Mouse (Mus musculus) embryonic facial prominence, embryonic 12.5 days (tissue): ENCODE measurements at regions not wholly inside any gene's neighbourhood (a gene's known extent, or its start where the extent isn't known, plus 50 kb on each side); places are given as distances from the start of the nearest gene placed in this dataset.

Experiments used
- ATAC-seq: fragments of 200-750 bp; cut with Nextera tagmentation; 2 replicates; pipeline ENCODE4 v1.8.0; 2017; ENCODE audit not compliant: insufficient number of reproducible peaks, insufficient read depth, low FRiP score, low TSS enrichment
- H3K27ac ChIP-seq: fragments of 300-500 bp; sonication (generic); 2 replicates; pipeline ENCODE4 v1.5.1; 2016; ENCODE audit warnings: mild to moderate bottlenecking
- H3K27me3 ChIP-seq: fragments of 300-500 bp; sonication (generic); 2 replicates; pipeline ENCODE4 v1.6.1; 2016; ENCODE audit warnings: mild to moderate bottlenecking, moderate library complexity
- H3K36me3 ChIP-seq: fragments of 300-500 bp; sonication (generic); 2 replicates; pipeline ENCODE4 v1.6.1; 2016; ENCODE audit warnings: mild to moderate bottlenecking
- H3K4me1 ChIP-seq: fragments of 300-500 bp; sonication (generic); 2 replicates; pipeline ENCODE4 v1.6.1; 2016
- H3K4me2 ChIP-seq: fragments of 300-500 bp; sonication (generic); replicated peaks from 2 replicates; pipeline ENCODE4 v1.6.1; 2016; ENCODE audit warnings: mild to moderate bottlenecking, moderate library complexity
- H3K4me3 ChIP-seq: fragments of 300-500 bp; sonication (generic); 2 replicates; pipeline ENCODE4 v1.5.1; 2016; ENCODE audit warnings: mild to moderate bottlenecking
- H3K9ac ChIP-seq: fragments of 300-500 bp; sonication (generic); 2 replicates; pipeline ENCODE4 v1.6.1; 2016; ENCODE audit warnings: mild to moderate bottlenecking, moderate library complexity
- H3K9me3 ChIP-seq: fragments of 300-500 bp; sonication (generic); 2 replicates; pipeline ENCODE4 v1.6.1; 2016; ENCODE audit warnings: mild to moderate bottlenecking, moderate library complexity
- WGBS: fragments of 180-500 bp; shearing (Covaris S2); methylation state at CpG from one replicate; pipeline ENCODE4 v1.1.7; 2016; 5-methylcytosine and 5-hydroxymethylcytosine counted together

DNA sequence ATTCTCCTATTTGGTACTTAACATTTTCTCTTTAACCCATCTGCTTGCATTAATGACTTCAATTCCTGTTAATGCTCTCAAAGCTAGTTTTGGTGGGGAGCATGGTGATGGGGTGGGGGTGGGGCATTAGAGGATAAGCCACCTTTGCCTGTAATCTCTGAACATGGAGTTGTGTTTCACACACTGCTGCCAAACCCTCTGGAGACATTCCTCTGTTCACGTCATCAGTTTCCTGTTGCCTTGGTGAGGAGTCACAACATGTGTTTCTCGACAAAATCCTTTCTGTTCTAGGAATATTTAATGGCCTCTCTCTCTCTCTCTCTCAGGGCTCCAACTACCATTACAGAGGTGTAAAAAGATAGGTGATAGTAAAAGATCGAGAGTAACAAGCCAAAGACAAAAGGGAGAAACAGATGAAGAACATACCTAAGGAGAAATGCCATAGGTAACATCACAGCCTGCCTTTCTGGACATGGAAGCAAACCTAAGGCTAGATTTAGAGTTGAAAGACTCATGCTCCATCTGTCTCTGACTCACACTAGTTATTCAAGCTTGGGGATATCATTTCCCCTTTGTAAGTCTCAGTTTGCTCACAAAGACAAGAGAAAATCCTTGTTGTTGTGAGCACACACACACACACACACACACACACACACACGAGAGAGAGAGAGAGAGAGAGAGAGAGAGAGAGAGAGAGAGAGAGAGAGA lies 618.6 kb downstream of the Slc22a22 start:
- WGBS = 27% methylated on average over 3 of the region's 4 CpGs
- no peak overlapping the region for H3K4me2 ChIP-seq
- H3K9ac ChIP-seq = no peak overlapping the region
- H3K27ac ChIP-seq = no peak overlapping the region
- no peaks in the 10 kb centered on the region for H3K36me3 ChIP-seq
- ATAC-seq = no peak
- no peaks in the 10 kb centered on the region for H3K27me3 ChIP-seq
- no peaks in the 10 kb centered on the region for H3K4me1 ChIP-seq
- no peak overlapping the region for H3K4me3 ChIP-seq
- H3K9me3 ChIP-seq = no peaks in the 10 kb centered on the region

DNA sequence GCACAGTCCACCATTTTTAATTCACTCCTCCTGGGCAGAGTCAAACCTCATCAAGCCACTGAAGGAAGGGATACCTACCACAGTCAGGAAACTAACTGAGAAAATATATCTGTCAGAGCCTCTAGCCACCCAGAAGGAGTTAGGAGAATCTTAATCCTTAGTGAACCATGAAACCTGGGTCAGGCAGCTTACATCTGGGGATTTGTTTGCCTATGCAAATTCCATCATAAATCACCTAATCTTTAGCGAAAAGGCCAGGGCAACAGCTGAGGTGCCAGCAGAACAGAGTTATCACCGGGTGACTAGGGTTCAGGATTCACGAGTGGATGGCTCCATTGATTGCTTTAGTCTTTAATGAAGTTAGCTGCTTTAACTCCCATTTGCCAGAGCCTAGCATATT lies 619.3 kb downstream of the Slc22a22 start:
- H3K36me3 ChIP-seq = no peaks in the 10 kb centered on the region
- H3K27me3 ChIP-seq = no peaks in the 10 kb centered on the region
- ATAC-seq = no peak
- H3K4me3 ChIP-seq = no peak overlapping the region
- H3K4me2 ChIP-seq = no peak overlapping the region
- H3K4me1 ChIP-seq = no peaks in the 10 kb centered on the region
- no peak overlapping the region for H3K27ac ChIP-seq
- no peak overlapping the region for H3K9ac ChIP-seq
- H3K9me3 ChIP-seq = no peaks in the 10 kb centered on the region
- 47% methylated on average over 3 of the region's 3 CpGs for WGBS

DNA sequence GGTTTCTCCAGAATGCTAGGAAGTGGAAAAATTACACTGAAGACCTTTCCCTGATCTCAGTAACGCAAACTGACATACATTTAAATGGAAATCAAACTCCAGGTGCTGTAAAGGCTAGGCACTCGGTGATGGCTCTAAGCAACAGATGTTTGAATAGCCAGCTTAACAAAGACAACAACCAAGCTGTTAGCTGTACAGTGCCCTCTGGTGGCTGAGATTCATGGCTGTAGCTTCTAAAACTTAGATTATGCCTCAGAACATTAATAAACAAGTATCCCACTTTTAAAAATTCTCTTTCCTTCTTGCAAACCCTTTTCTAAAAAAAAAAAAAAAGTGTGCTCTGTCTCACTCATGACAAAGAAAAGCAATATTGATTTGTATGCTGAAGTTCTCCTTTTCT lies 621.4 kb downstream of the Slc22a22 start:
- WGBS = 11% methylated on average over 2 of the region's 2 CpGs
- H3K4me3 ChIP-seq = no peak overlapping the region
- H3K4me2 ChIP-seq = no peak overlapping the region
- no peaks in the 10 kb centered on the region for H3K4me1 ChIP-seq
- H3K9ac ChIP-seq = no peak overlapping the region
- no peak for ATAC-seq
- no peaks in the 10 kb centered on the region for H3K9me3 ChIP-seq
- H3K36me3 ChIP-seq = no peaks in the 10 kb centered on the region
- no peaks in the 10 kb centered on the region for H3K27me3 ChIP-seq
- no peak overlapping the region for H3K27ac ChIP-seq

DNA sequence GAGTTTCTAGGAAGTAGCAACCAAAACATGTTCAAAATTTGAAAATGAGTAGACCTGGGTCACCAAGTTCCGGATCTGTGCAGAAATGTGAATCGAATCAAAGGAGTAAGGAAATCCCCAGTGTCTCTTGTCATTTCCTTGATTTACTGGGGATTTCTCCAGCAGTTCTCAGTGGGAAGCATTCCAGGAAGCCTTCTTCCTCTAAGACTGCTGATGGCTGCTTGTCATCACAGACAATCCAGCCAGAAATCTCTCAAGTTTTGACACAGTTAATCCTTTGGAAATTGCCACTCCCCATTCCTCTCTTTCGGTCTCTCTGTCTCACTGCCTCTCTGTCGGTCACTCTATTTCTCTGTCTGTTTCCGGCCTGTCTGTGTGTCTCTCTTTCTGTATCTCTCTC lies 624.3 kb downstream of the Slc22a22 start:
- H3K9me3 ChIP-seq = no peaks in the 10 kb centered on the region
- no peaks in the 10 kb centered on the region for H3K27me3 ChIP-seq
- H3K4me3 ChIP-seq = no peak overlapping the region
- no peaks in the 10 kb centered on the region for H3K36me3 ChIP-seq
- H3K27ac ChIP-seq = no peak overlapping the region
- H3K9ac ChIP-seq = no peak overlapping the region
- no peak for ATAC-seq
- H3K4me2 ChIP-seq = no peak overlapping the region
- H3K4me1 ChIP-seq = no peaks in the 10 kb centered on the region
- 57% methylated on average over 5 of the region's 5 CpGs for WGBS

DNA sequence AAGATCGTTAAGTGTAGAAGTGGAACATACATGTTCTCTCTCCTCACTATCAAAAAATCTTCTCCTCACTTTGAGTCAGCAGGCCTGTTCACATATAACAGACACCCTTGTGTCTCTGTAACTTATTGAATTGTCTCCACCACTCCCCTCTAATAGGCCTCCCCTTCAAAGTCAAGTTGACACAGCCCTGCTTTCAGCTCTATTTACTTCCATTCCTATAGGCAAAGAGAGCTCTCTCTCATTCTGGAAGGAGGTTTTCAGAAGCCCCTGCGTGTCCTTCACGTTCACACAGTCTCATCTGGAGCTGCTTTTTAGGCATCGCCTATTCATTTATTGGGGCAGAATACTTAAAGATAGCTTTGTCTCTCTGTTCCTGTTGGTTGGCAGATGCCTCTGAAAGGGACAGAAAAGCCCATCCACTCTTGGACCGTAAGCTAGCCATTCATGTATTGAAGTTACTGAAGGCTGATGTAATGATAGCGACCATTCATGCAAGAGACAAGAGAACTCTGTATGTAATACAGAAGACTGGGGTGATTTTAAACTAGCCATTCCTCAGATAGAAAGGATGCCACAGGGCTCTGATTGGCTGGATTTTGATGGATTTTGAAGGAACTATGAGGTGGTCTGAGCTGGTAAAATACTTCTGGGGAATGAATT lies 629.8 kb downstream of the Slc22a22 start:
- WGBS = 82% methylated on average over 6 of the region's 6 CpGs

DNA sequence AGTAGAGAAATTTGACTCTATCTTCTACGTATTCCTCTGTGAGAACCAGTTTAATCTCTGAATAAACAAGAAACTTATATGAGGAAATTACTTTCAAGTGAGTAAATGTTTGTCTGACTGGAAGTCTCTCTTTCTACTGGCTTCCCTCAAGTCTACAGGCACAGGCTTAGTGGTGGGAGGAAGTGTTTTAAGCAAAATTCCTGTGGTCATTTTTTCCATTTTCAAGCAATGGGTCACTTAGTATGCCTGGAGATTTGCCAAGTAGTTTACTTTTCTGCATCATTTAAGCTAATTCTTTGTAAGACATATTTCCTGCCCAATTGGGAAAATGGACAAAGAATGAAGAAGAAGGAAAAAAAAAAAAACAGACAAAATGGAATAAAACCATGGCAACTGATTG lies 632.9 kb downstream of the Slc22a22 start:
- ATAC-seq = no peak
- H3K9me3 ChIP-seq = no peaks in the 10 kb centered on the region
- no peak overlapping the region for H3K27ac ChIP-seq
- H3K9ac ChIP-seq = no peak overlapping the region
- H3K4me1 ChIP-seq = no peaks in the 10 kb centered on the region
- H3K36me3 ChIP-seq = no peaks in the 10 kb centered on the region
- H3K4me2 ChIP-seq = no peak overlapping the region
- WGBS = 55% methylated on average over 1 of the region's 1 CpGs
- H3K27me3 ChIP-seq = 0 out of 2 replicates have a peak, but pooled peaks cover 3% of the 10 kb centered on the region
- H3K4me3 ChIP-seq = no peak overlapping the region

More for the DNA sequence above, 629.8 kb downstream of the Slc22a22 start:
- Histone ChIP-seq H3K36me3 (no peaks in the 10 kb centered on the region), H3K4me3 (no peak overlapping the region), H3K27me3 (0 out of 2 replicates have a peak, but pooled peaks cover 3% of the 10 kb centered on the region), H3K4me2 (no peak overlapping the region), H3K9me3 (no peaks in the 10 kb centered on the region), H3K9ac (no peak overlapping the region), H3K4me1 (no peaks in the 10 kb centered on the region), H3K27ac (no peak overlapping the region)
- ATAC-seq = no peak

DNA sequence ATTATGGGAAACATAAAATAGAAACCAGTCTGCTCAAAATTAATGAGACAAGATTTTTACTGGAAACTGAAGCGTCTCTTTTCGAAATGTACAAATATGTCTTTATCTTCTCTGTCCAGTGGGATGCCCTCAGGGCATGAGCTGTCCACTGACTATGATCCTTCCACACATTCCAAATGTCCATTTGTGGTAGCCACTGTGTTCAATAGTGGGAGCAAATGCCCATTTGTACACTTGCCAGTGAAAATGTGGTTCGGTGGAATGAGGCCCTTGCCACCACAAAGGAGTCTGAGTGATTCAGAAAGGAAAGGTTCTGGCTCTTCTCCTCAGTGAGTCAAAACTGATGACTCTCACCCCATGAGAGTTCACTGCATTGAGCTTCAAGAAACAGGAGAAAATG lies 635.9 kb downstream of the Slc22a22 start:
- H3K9me3 ChIP-seq = no peaks in the 10 kb centered on the region
- no peak for ATAC-seq
- H3K4me3 ChIP-seq = no peak overlapping the region
- H3K27ac ChIP-seq = no peak overlapping the region
- H3K4me1 ChIP-seq = no peaks in the 10 kb centered on the region
- 0 out of 2 replicates have a peak, but pooled peaks cover 3% of the 10 kb centered on the region for H3K27me3 ChIP-seq
- H3K9ac ChIP-seq = no peak overlapping the region
- 86% methylated on average over 3 of the region's 3 CpGs for WGBS
- no peak overlapping the region for H3K4me2 ChIP-seq
- no peaks in the 10 kb centered on the region for H3K36me3 ChIP-seq

DNA sequence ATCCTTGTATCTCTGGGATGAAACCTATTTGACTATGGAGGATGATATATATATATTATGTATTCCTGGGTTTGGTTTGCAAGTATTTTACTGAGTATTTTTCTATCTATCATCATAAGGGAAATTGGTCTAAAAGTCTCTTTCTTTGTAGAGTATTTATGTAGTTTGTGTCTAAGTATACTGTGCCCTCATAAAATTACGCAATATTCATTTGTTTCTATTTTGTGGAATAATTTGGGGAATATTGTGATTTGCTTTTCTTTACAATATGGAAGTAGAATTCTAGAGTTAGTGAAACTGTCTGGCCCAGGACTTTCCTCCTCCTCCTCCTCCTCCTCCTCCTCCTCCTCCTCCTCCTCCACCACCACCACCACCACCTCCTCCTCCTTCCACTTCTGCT lies 640.1 kb downstream of the Slc22a22 start:
- Histone ChIP-seq H3K9ac (no peak overlapping the region), H3K27me3 (no peaks in the 10 kb centered on the region), H3K9me3 (no peaks in the 10 kb centered on the region), H3K4me1 (no peaks in the 10 kb centered on the region), H3K27ac (no peak overlapping the region), H3K36me3 (no peaks in the 10 kb centered on the region), H3K4me3 (no peak overlapping the region), H3K4me2 (no peak overlapping the region)
- no peak for ATAC-seq
- WGBS = 88% methylated on average over 1 of the region's 1 CpGs

DNA sequence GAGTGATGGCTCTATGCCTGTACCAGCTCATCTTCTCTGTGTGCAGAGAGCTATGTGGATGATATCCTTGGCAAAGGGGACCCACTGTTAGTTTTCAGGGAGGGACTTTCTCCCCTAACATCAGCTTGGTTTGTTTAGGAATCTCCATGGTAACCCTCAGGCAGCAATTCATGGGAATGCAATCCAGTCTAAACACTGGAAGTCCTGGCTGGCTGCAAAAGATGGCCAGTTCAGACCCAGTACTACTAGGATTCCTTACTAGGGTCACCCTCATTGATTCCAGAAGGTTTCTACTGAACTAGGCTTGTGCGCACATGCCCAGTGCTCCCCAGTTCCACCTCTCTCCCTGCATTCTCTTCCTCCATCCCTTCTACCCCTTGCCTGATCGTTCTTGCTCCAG lies 642.8 kb downstream of the Slc22a22 start:
- no peak overlapping the region for H3K4me3 ChIP-seq
- H3K9me3 ChIP-seq = no peaks in the 10 kb centered on the region
- ATAC-seq = no peak
- no peak overlapping the region for H3K9ac ChIP-seq
- H3K27me3 ChIP-seq = no peaks in the 10 kb centered on the region
- WGBS = 89% methylated on average over 2 of the region's 2 CpGs
- no peak overlapping the region for H3K4me2 ChIP-seq
- H3K36me3 ChIP-seq = no peaks in the 10 kb centered on the region
- H3K27ac ChIP-seq = no peak overlapping the region
- H3K4me1 ChIP-seq = no peaks in the 10 kb centered on the region

DNA sequence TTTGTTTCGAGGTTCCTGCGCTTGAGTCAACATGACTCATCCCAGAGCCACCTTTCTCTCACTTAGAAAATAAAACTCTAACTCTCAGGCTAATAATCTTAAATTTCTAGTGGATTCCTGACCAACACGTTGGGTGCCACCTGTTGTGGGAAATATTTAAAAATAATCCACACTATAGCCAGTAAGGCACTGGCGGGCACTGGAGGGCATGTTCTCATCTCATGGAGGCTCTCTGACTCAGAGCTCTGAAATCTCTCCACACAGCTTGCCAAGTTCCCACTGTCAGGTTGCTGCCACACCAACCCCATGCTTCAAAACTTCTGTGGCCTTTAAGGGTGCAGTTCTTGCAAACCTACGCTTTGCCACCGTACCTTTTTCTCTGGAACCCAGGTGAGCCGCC lies 644.8 kb downstream of the Slc22a22 start:
- no peak overlapping the region for H3K27ac ChIP-seq
- H3K4me1 ChIP-seq = no peaks in the 10 kb centered on the region
- H3K9ac ChIP-seq = no peak overlapping the region
- no peaks in the 10 kb centered on the region for H3K36me3 ChIP-seq
- no peak overlapping the region for H3K4me3 ChIP-seq
- ATAC-seq = no peak
- H3K4me2 ChIP-seq = no peak overlapping the region
- WGBS = 92% methylated on average over 7 of the region's 7 CpGs
- H3K27me3 ChIP-seq = no peaks in the 10 kb centered on the region
- H3K9me3 ChIP-seq = no peaks in the 10 kb centered on the region

DNA sequence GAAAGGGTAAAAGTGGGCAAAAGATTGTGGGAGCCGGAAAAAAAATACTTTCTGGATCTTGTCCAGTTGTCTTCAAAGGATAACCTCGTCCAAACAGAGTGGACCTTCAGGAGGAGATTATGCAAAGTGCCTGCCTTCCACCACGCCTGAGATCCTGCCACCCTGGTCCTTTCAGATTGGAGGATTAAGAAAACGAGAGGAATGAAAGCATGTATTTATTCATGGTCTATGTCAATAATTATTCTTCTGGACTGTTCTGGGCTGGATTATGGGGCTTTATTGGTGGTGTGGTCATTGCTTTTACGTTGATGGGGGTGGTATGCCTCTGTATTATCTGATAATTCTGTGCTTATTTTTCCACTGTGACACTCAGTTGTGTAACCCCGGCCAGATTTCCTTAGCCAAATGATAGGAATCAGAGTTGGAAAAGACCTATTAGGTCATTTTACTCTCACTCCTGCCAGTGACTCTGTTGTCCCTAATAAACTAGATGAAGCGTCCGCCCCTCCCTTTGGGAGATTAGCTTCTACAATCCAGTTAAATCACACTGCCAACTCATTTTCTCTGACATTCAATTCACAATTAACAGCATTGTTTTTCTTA lies 656.3 kb downstream of the Slc22a22 start:
- H3K36me3 ChIP-seq = no peaks in the 10 kb centered on the region
- 61% methylated on average over 8 of the region's 8 CpGs for WGBS
- no peak for ATAC-seq
- H3K4me1 ChIP-seq = no peaks in the 10 kb centered on the region
- H3K4me2 ChIP-seq = no peak overlapping the region
- no peak overlapping the region for H3K4me3 ChIP-seq
- no peak overlapping the region for H3K9ac ChIP-seq
- no peaks in the 10 kb centered on the region for H3K27me3 ChIP-seq
- H3K9me3 ChIP-seq = no peaks in the 10 kb centered on the region
- no peak overlapping the region for H3K27ac ChIP-seq
